Mouse (Mus musculus) brain, embryonic 14.5 days (tissue): ENCODE measurements around the gene Crebrf.

ENCODE experiments used
- CTCF ChIP-seq: fragments of 200-500 bp; IDR thresholded peaks from 2 replicates; pipeline ENCODE4 v1.5.1; 2012; ENCODE audit warnings: inconsistent platforms, mild to moderate bottlenecking, moderate library complexity, borderline replicate concordance; ENCODE audit not compliant: insufficient read depth, insufficient read length; ENCODE audit errors: extremely low read depth
- POLR2A ChIP-seq: fragments of 200-500 bp; IDR thresholded peaks from 2 replicates; pipeline ENCODE4 v1.6.1; 2012; ENCODE audit warnings: mild to moderate bottlenecking, inconsistent platforms, borderline replicate concordance; ENCODE audit not compliant: poor library complexity, insufficient read depth, insufficient read length, severe bottlenecking; ENCODE audit errors: extremely low read depth

- TF ChIP-seq CTCF (no peak), POLR2A (no peak)
Measured at GRCm38 (mm10) chr17:26699819-26700616, 15.4 kb upstream of the Crebrf start.
